Mouse (Mus musculus) heart, adult 2 months (tissue): Measurements from ENCODE around the gene Il1r2.

ENCODE experiments used
- CTCF ChIP-seq: fragments of 200-600 bp; IDR thresholded peaks from 2 replicates; pipeline ENCODE4 v1.8.1; 2022; ENCODE audit warnings: antibody characterized with exemption, mild to moderate bottlenecking, moderate library complexity
- EP300 ChIP-seq: fragments of 200-500 bp; IDR thresholded peaks from 2 replicates; pipeline ENCODE4 v1.6.1; 2011; ENCODE audit warnings: low read depth, low read length, control low read depth; ENCODE audit not compliant: insufficient read depth
- POLR2A ChIP-seq: fragments of 200-500 bp; IDR thresholded peaks from 2 replicates; pipeline ENCODE4 v1.6.1; 2011; ENCODE audit warnings: mild to moderate bottlenecking, low read depth, low read length, control low read depth; ENCODE audit not compliant: insufficient read depth

GRCm38 (mm10) chr1:40129321-40129720 is 55.4 kb downstream of the Il1r2 start:
- TF ChIP-seq CTCF = no peak
- no peak for TF ChIP-seq POLR2A
- TF ChIP-seq EP300 = no peak
